Mouse (Mus musculus): ENCODE measurements around the gene Tubb4b.

The Tubb4b gene

GRCm38 (mm10) chr2:25246183-25247072 lies 21.9 kb upstream of the Tubb4b start, which contains the start of gene AL732309.1:
Gene AL732309.1, minus strand, starts transcription at chr2:25246863.
- DNase-seq (ENCODE audit: low read depth in 1 of 2, low spot score in 2 of 2), result no peak

- DNase-seq (ENCODE audit: low read depth in 1 of 2, low spot score in 2 of 2), result no peak
These were observed 19.6 kb upstream of the Tubb4b start for GRCm38 (mm10) chr2:25244144-25244543.

GRCm38 (mm10) chr2:25243342-25243741 lies 18.8 kb upstream of the Tubb4b start:
- no peak for DNase-seq (ENCODE audit: low read depth in 1 of 2, low spot score in 2 of 2)

DNA sequence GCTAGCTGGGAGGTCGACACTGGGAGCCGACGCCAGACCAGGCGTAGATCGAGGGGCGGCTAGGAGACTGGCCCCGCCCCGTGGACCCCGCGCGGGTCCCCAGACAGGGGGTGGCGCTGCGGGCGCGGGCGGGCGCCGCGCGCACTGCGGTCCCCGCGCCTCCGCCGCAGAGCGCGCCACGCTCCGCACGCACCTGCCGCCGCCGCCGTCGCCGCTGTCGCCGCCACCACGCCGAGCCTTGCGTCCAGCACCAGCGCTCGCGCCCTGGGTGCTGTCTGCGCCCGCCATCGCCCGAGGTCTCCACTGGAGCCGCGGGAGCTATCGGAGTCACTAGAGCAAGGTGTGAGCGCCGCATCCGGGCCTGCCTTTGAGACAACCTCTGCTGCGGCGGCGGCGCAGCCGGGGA lies 17.6 kb upstream of the Tubb4b start, which contains the start of the genes Rnf208 and Cysrt1:
Gene Rnf208, plus strand, starts transcription at position 155 of the 406 bp plus-strand sequence.
Gene Cysrt1, minus strand, starts transcription at position 352 of the 406 bp plus-strand sequence.
- DNase-seq (ENCODE audit: low read depth in 1 of 2, low spot score in 2 of 2), result no peak

DNA sequence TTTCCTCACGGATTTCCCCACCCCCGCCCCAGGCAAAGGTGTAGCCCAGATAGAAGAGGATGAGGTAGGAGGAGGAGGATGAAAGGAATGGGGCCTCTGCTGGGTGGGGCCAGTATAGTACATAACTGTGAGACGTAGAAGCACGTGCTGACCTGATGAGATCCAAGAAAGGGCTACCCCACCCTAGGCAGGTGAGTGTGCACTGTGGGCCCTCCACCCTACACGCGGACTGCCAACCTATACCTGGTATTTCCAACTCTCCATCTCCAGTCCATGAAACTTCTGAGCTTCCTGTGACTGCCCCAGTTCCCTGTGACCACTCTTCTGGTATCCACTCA lies 16.9 kb upstream of the Tubb4b start:
- DNase-seq (ENCODE audit: low read depth in 1 of 2, low spot score in 2 of 2), result no peak

DNA sequence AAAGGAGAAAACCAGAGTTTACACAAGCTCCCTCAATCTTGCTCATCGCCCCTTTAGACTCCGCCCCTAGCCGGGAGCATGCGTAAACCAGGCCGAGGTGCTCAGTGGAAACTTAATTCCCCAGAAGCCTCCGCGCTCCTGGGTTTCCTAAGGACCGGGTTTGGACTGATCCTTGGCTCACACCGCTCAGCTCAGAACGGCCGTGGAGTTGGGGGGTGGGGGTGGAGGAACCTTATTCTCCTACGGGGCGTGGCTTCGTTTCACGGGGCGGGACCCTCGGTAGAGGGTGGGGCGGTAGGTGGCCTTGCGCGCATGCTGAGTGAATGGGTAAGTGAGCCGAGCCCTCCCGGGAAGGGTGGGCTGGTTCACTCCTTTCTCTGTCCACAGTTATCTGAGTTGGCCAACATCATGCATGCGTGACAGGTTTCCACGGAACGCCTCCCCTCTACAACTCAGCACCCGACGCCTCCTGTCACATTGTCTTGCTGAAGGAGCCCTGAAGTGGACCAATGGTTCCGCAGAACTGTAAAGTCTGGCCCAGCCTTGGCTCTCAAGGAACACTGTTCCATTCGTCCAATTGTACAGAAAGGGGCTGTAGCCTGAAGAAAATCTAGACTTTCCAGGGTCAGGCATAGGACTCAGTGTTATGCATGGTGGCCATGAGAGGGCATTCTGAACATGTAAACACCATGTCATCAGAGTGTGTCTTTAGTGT lies 16.4 kb upstream of the Tubb4b start:
- DNase-seq (ENCODE audit: low read depth in 1 of 2, low spot score in 2 of 2), result no peak

DNA sequence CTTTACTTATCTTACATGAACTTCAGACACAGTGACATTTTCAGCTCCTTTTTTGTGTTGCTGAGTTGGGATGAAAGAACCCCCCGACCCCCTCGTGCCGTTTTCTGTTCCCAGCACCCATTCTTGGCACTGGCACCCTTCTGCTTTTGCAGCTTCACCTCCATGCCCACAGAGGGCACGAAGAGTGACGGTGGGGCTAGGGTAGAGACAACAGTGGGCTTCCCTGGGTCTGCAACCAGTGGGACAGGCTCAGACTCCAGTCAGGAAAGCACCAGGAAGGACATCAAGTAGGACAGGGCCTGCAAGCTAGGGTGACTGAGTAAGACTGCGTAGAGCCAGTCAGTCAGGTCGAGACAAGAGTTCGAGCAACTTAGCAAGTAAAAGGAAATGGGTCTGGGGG lies 15.8 kb upstream of the Tubb4b start:
- DNase-seq (ENCODE audit: low read depth in 1 of 2, low spot score in 2 of 2), result no peak

- no peak for DNase-seq (ENCODE audit: low read depth in 1 of 2, low spot score in 2 of 2)
These were observed 15.3 kb upstream of the Tubb4b start for GRCm38 (mm10) chr2:25239766-25240165.

DNA sequence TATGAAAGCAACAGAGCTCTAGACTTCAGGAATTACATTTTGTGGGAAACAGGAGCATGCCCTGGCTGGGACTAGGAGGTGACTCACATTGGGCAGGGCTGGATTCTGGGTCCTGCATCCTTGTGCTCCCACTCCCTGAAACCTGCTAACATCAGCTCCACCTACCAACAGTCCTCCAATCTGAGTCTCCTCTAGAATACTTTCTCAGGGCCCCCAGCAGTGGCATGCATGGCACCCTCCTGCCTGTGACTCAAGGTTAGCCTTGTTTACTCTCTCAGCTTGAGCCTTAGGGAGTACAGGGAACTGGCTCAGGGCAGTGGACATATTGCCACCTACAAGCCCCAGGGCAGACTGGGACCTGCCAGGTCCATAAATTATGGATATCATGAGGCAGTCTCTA lies 13.6 kb upstream of the Tubb4b start:
- no peak for DNase-seq (ENCODE audit: low read depth in 1 of 2, low spot score in 2 of 2)

- DNase-seq (ENCODE audit: low read depth in 1 of 2, low spot score in 2 of 2), result no peak
These were observed 13.0 kb upstream of the Tubb4b start for GRCm38 (mm10) chr2:25237522-25237921.

GRCm38 (mm10) chr2:25236614-25237013 lies 12.1 kb upstream of the Tubb4b start, which contains the start of gene Rnf224:
Gene Rnf224, minus strand, starts transcription at chr2:25236787.
- DNase-seq (ENCODE audit: low read depth in 1 of 2, low spot score in 2 of 2), result no peak

- no peak for DNase-seq (ENCODE audit: low read depth in 1 of 2, low spot score in 2 of 2)
These were observed 10.2 kb upstream of the Tubb4b start for GRCm38 (mm10) chr2:25234551-25235220.

GRCm38 (mm10) chr2:25234050-25234449 lies 9.5 kb upstream of the Tubb4b start, which contains the start of gene Slc34a3:
Gene Slc34a3, minus strand, starts transcription at chr2:25234364.
- no peak for DNase-seq (ENCODE audit: low read depth in 1 of 2, low spot score in 2 of 2)

GRCm38 (mm10) chr2:25233421-25233820 lies 8.9 kb upstream of the Tubb4b start:
- no peak for DNase-seq (ENCODE audit: low read depth in 1 of 2, low spot score in 2 of 2)

- DNase-seq (ENCODE audit: low read depth in 1 of 2, low spot score in 2 of 2), result no peak
These were observed 6.5 kb upstream of the Tubb4b start for GRCm38 (mm10) chr2:25231038-25231437.

DNA sequence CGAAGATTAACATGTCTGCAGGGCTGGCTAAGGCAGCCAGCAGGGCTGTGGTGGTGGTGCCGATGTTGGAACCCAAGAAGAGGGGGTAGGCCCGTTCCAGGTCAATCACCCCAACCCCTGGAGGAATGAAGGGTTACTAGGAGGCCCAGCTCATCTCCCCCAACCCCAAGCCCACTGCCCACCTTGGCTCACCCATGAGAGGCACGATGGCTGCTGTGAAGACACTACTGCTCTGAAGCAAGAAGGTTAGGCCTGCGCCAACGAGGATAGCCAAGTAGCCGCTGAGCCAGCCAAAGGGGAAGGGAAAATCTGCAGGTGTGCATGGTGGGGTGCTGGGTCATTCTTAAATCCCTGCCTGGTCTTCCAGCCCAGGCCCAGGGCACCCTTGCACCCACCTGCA lies 6.1 kb upstream of the Tubb4b start:
- DNase-seq (ENCODE audit: low read depth in 1 of 2, low spot score in 2 of 2), result no peak

DNA sequence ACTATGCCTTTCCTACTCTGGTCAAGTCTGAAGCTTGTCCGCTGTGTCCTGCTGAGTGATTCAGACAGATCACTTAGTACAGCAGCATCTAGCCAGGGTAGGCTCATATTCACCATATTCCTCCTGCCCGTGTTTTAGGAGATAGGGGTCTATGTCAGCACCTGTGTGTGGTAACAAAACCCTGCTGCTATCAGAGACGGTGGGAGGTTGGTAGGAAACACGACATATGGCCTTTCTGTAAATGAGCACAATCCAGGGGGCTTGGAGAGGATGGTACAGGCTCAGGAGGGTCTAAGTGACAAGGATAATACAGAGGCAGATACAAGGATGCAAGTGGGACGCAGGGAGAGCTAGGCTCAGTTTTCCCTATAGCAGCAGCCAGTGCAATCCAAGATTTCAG lies 5.1 kb upstream of the Tubb4b start:
- no peak for DNase-seq (ENCODE audit: low read depth in 1 of 2, low spot score in 2 of 2)

- no peak for DNase-seq (ENCODE audit: low read depth in 1 of 2, low spot score in 2 of 2)
These were observed 4.6 kb upstream of the Tubb4b start for GRCm38 (mm10) chr2:25228995-25229530.

DNA sequence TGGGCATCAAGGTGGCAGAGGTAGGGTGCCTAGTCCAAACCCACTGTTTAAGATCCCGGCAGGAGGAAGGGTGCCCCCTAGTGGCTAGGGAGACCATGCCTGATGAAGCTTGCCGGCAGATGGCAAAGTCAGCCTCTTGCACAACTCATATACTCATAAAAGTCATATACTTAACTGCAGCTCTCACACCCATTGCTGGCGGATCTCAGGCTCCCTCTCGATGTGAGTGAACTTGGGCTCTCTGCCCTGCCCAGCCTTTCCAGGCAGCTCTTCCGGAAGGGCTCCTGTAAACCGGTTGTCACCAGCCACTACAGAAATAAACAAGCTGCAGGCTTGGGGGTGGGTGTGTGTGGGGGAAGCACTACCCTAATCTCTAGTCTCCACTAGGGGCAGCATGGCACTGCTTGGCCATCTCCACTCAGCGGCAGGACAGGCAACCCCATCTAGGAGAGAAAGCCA lies 4.0 kb upstream of the Tubb4b start:
- DNase-seq (ENCODE audit: low read depth in 1 of 2, low spot score in 2 of 2), result peak; percentile 74 to 76

DNA sequence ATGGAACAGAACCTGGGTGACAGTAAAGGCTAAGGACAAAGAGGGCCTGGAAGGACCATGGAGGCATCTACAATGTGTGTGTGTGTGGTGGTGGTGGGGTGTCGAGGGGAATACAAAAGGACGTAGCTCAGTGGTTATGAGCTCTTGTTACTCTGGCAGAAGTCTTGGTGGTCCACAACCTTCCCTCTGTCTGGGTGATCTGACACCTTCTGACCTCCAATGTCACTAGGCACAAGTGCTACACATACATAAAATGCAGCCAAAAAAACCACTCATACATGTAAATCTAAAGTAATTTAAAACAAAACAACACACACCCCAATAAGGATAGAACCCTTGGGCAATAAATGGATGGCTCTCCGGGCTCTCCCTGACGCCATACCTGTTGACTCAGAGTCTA lies 2.9 kb upstream of the Tubb4b start:
- no peak for DNase-seq (ENCODE audit: low read depth in 1 of 2, low spot score in 2 of 2)

GRCm38 (mm10) chr2:25226864-25227263 lies 2.4 kb upstream of the Tubb4b start:
- DNase-seq (ENCODE audit: low read depth in 1 of 2, low spot score in 2 of 2), result no peak

Measured in monocyte, adult 2 months (primary cell).